Mouse (Mus musculus) erythroblast, embryonic 14.5 days (primary cell): ENCODE data around the gene Fuca2.

Experiments used
- GATA1 ChIP-seq: IDR thresholded peaks from 2 replicates; pipeline ENCODE4 v1.6.1; 2012; ENCODE audit warnings: low read length, inconsistent platforms, mixed read lengths
- TAL1 ChIP-seq: IDR thresholded peaks from 3 replicates; pipeline ENCODE4 v1.6.1; 2012; ENCODE audit warnings: low read length, inconsistent platforms, mixed read lengths

- no peak for TF ChIP-seq GATA1
- TF ChIP-seq TAL1, result no peak
Measured at GRCm38 (mm10) chr10:13479341-13479740, 20.0 kb upstream of the Fuca2 start.
